Mouse (Mus musculus) forebrain, embryonic 12.5 days (tissue): Measurements from ENCODE around the gene Anapc1. TPM values are rescaled to one million over a fixed set of nuclear protein-coding genes. Genes with fewer than 3 reads are reported as not detected.

Experiments used
- polyA plus RNA-seq: library from polyadenylated mRNA; unstranded; fragments of >200 nt; fragmentation: Nextera tagmentation; extraction: Ambion mirVana; gene quantifications from 2 replicates; pipeline ENCODE4 v1.2.1, GENCODE M21; 2016

Gene Anapc1
- polyA plus RNA-seq, 1 experiment from 2014 or later, result 98.8 TPM

Other genes with a start within 250 kb of the Anapc1 start
- gene Spdye4c, start 96.2 kb downstream of the Anapc1 start, polyA plus RNA-seq, result not detected in 2 replicates
- 2.2 and 2.7 TPM in 2 replicates for gene Mertk, start 11.6 kb upstream of the Anapc1 start, polyA plus RNA-seq
- 29.3 and 30.8 TPM in 2 replicates for gene Tmem87b, start 130.7 kb upstream of the Anapc1 start, polyA plus RNA-seq
- gene Fbln7, start 175.6 kb upstream of the Anapc1 start, polyA plus RNA-seq, result 1.5 and 1.9 TPM in 2 replicates